Mouse (Mus musculus) stomach, postnatal 0 days (tissue): Measurements from ENCODE around the gene Fuca1. TPM values are rescaled to one million over a fixed set of nuclear protein-coding genes. Genes with fewer than 3 reads are reported as not detected.

Source experiments
- ATAC-seq: fragments of 200-750 bp; cut with Nextera tagmentation; 2 replicates; pipeline ENCODE4 v1.8.0; 2017; ENCODE audit not compliant: low FRiP score, low TSS enrichment
- DNase-seq: peaks from one replicate; pipeline ENCODE4 v3.0.0-alpha.2; 2016; ENCODE audit warnings: low spot score
- H3K27ac ChIP-seq: fragments of 300-500 bp; sonication (generic); replicated peaks from 2 replicates; pipeline ENCODE4 v1.5.1; 2014; ENCODE audit warnings: mild to moderate bottlenecking, control low read depth
- H3K27me3 ChIP-seq: fragments of 300-500 bp; sonication (generic); 2 replicates; pipeline ENCODE4 v1.6.1; 2014; ENCODE audit warnings: low read length; ENCODE audit not compliant: control insufficient read depth, insufficient read depth
- H3K36me3 ChIP-seq: fragments of 300-500 bp; sonication (generic); 2 replicates; pipeline ENCODE4 v1.6.1; 2014; ENCODE audit warnings: low read length, mixed read lengths; ENCODE audit not compliant: control insufficient read depth, insufficient read depth
- H3K4me1 ChIP-seq: fragments of 300-500 bp; sonication (generic); replicated peaks from 2 replicates; pipeline ENCODE4 v1.6.1; 2014; ENCODE audit warnings: antibody characterized with exemption; ENCODE audit not compliant: control insufficient read depth, insufficient read depth
- H3K4me2 ChIP-seq: fragments of 300-500 bp; sonication (generic); replicated peaks from 2 replicates; pipeline ENCODE4 v1.6.1; 2014; ENCODE audit warnings: low read depth, mild to moderate bottlenecking, control low read depth, moderate library complexity
- H3K4me3 ChIP-seq: fragments of 300-500 bp; sonication (generic); 2 replicates; pipeline ENCODE4 v1.5.1; 2014; ENCODE audit warnings: low read depth, low read length, control low read depth
- H3K9ac ChIP-seq: fragments of 300-500 bp; sonication (generic); 2 replicates; pipeline ENCODE4 v1.6.1; 2014; ENCODE audit warnings: mild to moderate bottlenecking, low read length, control low read depth, mixed read lengths
- H3K9me3 ChIP-seq: fragments of 300-500 bp; sonication (generic); 2 replicates; pipeline ENCODE4 v1.6.1; 2016; ENCODE audit warnings: low read length; ENCODE audit not compliant: control insufficient read depth
- CTCF ChIP-seq: IDR thresholded peaks from 2 replicates; pipeline ENCODE4 v1.5.1; 2016; ENCODE audit warnings: antibody characterized with exemption, low read depth, mild to moderate bottlenecking, moderate library complexity
- EP300 ChIP-seq: optimal IDR thresholded peaks from 2 replicates; pipeline ENCODE3; 2016; ENCODE audit warnings: antibody characterized with exemption
- WGBS: fragments of 180-500 bp; shearing (Covaris S2); extraction: QIAGEN DNeasy Blood & Tissue Kit; methylation state at CpG from one replicate; pipeline ENCODE4 v1.1.7; 2014; 5-methylcytosine and 5-hydroxymethylcytosine counted together
- polyA plus RNA-seq: library from polyadenylated mRNA; unstranded; fragments of >200 nt; fragmentation: Nextera tagmentation; extraction: Ambion mirVana; gene quantifications from 2 replicates; pipeline ENCODE4 v1.2.1, GENCODE M21; 2015

The Fuca1 gene
- polyA plus RNA-seq, 1 experiment from 2014 or later = 171 TPM

DNA sequence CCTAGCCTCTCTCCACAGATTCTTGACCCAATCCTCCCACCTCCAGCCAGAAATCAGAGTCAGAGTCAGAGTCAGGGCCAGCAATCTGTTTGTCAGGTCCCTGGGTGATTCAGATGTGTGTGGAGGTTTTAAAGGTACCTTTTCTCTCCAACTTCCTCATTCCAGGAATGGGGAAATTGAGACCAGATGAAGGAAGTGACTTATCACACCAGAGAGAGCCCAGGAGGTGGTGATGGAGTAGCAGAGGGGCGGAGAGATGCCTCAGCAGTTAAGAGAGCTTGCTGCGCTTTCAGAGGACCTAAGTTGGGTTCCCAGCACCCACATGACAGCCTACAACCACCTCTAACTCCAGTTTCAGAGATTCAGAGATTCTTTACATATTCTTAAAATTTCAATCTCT is 29.0 kb upstream of the Fuca1 start:
- Histone ChIP-seq H3K36me3 (no peaks in the 10 kb centered on the region), H3K27me3 (no peaks in the 10 kb centered on the region), H3K4me2 (no peak overlapping the region), H3K27ac (no peak overlapping the region), H3K4me3 (no peak overlapping the region), H3K9me3 (no peaks in the 10 kb centered on the region), H3K9ac (no peak overlapping the region), H3K4me1 (no peaks in the 10 kb centered on the region)
- no peak for DNase-seq
- no peak for ATAC-seq
- TF ChIP-seq EP300 (no peak), CTCF (no peak)
- 82% methylated on average over 2 of the region's 2 CpGs for WGBS

DNA sequence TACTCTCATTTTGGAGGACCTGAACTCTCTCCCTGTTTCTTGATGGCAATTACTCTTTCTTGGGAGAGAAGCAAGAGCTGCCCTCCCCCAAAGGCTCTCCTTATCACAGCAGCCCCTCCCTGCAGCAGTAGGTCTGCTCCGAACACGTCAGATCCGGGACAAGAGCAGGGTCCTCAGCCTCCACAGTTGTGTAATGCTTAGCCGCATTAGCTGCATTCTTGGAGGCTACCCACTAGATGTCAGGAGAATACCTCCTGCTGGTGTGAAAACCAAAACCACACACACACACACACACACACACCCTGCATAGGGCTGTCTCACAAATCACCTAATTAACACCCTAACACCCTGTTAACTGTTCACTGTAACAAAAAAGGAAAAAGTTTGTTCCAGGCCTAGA is 27.7 kb upstream of the Fuca1 start:
- ATAC-seq (no peak), DNase-seq (no peak)
- no peak overlapping the region for H3K4me2 ChIP-seq
- no peak overlapping the region for H3K27ac ChIP-seq
- H3K36me3 ChIP-seq = no peaks in the 10 kb centered on the region
- no peaks in the 10 kb centered on the region for H3K27me3 ChIP-seq
- WGBS = 48% methylated on average over 4 of the region's 4 CpGs
- TF ChIP-seq CTCF (peak; percentile 53; the same call in 1 of the 2 replicates), EP300 (no peak)
- H3K9me3 ChIP-seq = no peaks in the 10 kb centered on the region
- no peaks in the 10 kb centered on the region for H3K4me1 ChIP-seq
- no peak overlapping the region for H3K9ac ChIP-seq
- H3K4me3 ChIP-seq = no peak overlapping the region

DNA sequence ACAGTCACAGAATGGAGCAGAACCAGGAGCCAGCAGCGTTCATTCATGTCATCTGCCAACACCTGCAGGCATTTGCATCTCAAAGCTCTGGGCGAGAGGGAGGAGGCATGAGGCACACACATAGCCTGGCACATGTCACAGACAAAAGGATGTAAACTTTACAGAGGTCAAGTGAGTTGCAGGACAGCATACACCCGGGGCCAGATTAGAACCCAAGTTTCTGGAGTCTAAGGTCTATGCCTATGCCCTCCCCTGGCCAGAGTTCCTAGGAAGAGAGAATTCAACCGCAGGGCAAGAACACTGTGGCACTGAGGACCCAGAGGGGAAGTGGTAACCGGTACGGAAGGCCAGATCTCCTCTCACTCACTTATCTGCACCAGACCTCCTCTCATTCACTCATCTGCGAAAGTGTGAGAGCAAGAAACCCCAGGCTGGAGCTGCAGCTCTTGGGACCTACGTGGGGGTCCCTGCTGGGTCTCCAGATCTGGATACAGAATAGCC is 25.4 kb upstream of the Fuca1 start, which contains the start of gene Cnr2:
Cnr2 (plus strand) TSS at position 324 of the 501 bp plus-strand sequence.
- H3K4me3 ChIP-seq = no peak within 1 kb of the TSS

DNA sequence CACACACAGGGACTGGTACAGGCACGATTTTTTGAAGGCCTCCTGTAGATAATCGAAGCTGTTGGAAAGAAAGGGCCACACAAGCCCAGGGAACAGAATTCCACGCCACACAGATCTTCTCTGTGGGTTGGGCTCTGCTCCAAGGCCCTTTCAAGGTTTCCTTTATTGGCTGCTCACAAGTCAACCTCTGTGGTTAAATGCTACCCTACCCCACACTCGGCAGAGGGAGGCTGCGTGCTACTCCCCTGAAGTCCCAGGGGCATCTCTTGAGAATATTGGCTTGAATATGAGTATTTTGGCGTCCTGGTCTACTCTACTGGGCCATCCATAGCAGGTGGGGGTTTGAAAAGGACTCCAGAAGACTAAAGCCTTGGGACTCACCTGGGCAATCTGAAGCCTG is 24.4 kb upstream of the Fuca1 start:
- no peak for ATAC-seq
- H3K4me1 ChIP-seq = no peaks in the 10 kb centered on the region
- 78% methylated on average over 6 of the region's 6 CpGs for WGBS

More for the DNA sequence above, 25.4 kb upstream of the Fuca1 start, which contains the start of gene Cnr2:
- no peak for DNase-seq
- ATAC-seq = no peak
- no peak within 1 kb of the TSS for H3K9ac ChIP-seq
- H3K36me3 ChIP-seq = no peaks in the 10 kb centered on the region
- no peaks in the 10 kb centered on the region for H3K4me1 ChIP-seq
- 45% methylated on average over 8 of the region's 8 CpGs for WGBS
- H3K9me3 ChIP-seq = no peaks in the 10 kb centered on the region
- no peaks in the 10 kb centered on the region for H3K27me3 ChIP-seq
- TF ChIP-seq EP300 = no peak
- TF ChIP-seq CTCF = no peak
- H3K27ac ChIP-seq = no peak within 1 kb of the TSS
- H3K4me2 ChIP-seq = no peak within 1 kb of the TSS

DNA sequence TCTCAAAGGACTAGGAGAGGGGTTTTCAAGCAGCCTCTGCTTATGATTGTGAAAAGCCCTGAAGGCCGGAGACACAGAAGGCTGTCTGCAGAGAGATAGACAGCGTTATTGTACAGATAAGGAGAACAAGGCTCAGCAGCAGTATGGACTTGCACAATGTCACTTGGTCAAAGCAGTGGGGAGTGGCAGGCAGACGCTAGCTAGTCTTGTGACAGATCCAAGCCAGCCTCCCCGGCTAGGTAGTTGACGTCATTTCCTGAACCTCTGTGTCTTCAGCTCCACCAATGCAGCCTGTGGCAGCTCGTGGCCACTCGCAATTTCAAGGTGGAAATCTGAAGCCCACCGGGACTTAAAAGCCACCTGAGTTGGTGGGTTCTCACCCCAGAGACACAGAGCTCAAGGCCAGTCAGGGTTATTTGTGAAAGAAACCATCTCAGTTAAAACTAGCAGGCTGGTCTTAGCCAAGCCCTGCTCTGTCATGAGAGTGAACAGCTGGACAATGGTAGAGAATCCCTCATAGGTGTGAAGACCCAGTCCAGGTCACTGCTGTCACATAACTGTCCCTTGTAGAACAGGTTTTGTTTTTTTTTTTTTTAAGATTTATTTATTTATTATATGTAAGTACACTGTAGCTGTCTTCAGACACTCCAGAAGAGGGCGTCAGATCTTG is 22.0 kb upstream of the Fuca1 start:
- no peaks in the 10 kb centered on the region for H3K36me3 ChIP-seq
- H3K4me1 ChIP-seq = no peaks in the 10 kb centered on the region
- DNase-seq (peak; percentile 57), ATAC-seq (peak; percentile 82)
- no peak overlapping the region for H3K27ac ChIP-seq
- no peak for TF ChIP-seq EP300
- TF ChIP-seq CTCF = no peak
- no peaks in the 10 kb centered on the region for H3K9me3 ChIP-seq
- no peak overlapping the region for H3K4me2 ChIP-seq
- H3K4me3 ChIP-seq = no peak overlapping the region
- H3K9ac ChIP-seq = no peak overlapping the region
- no peaks in the 10 kb centered on the region for H3K27me3 ChIP-seq
- WGBS = 56% methylated on average over 9 of the region's 9 CpGs

More for the DNA sequence above, 24.4 kb upstream of the Fuca1 start:
- no peaks in the 10 kb centered on the region for H3K36me3 ChIP-seq
- no peak overlapping the region for H3K4me3 ChIP-seq
- H3K4me2 ChIP-seq = no peak overlapping the region
- DNase-seq = no peak
- no peak for TF ChIP-seq CTCF
- no peak for TF ChIP-seq EP300
- no peak overlapping the region for H3K27ac ChIP-seq
- no peaks in the 10 kb centered on the region for H3K27me3 ChIP-seq
- H3K9ac ChIP-seq = no peak overlapping the region
- H3K9me3 ChIP-seq = no peaks in the 10 kb centered on the region

DNA sequence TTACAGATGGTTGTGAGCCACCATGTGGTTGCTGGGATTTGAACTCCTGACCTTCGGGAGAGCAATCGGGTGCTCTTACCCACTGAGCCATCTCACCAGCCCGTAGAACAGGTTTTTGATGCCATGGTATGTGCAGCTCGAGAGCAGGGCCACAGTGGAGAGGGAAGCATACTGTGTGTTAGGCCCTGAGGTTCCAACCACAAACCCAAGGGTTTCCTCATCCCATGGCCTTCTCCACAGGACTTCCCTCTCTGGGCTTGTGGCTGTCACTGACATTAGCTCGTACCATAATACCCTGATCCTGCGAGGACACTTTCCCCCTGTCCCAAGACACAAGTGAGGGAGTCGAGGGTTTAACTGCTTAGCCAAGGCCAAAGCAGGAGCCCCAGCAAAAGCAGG is 21.5 kb upstream of the Fuca1 start:
- no peak overlapping the region for H3K4me2 ChIP-seq
- H3K4me3 ChIP-seq = no peak overlapping the region
- no peaks in the 10 kb centered on the region for H3K9me3 ChIP-seq
- no peaks in the 10 kb centered on the region for H3K4me1 ChIP-seq
- WGBS = 76% methylated on average over 7 of the region's 7 CpGs
- no peaks in the 10 kb centered on the region for H3K27me3 ChIP-seq
- H3K9ac ChIP-seq = no peak overlapping the region
- no peak overlapping the region for H3K27ac ChIP-seq
- TF ChIP-seq CTCF (no peak), EP300 (no peak)
- no peak for DNase-seq
- peak; percentile 38; the same call in 1 of the 2 replicates for ATAC-seq
- H3K36me3 ChIP-seq = no peaks in the 10 kb centered on the region
